Mouse (Mus musculus): Measurements from ENCODE around the gene Kcnj1.

Gene Kcnj1

DNA sequence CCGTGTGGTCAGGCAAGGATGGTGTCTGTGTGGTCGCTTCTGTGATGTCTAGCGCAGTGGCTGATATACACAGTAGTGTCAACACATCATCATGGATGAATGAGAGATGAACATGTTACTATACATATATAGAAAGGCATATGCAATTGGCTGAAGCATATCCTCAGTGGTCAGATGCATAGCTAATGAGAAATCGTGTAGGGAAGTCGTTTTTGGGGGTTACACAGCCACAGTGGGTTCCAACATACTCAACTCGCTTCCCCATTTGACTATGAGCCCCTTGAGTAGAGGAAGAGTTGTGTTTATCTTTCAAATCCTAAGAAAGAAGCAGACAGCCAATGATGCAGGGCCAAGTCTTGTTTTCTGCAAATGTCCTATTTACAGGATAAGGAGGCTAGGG lies 20.4 kb downstream of the Kcnj1 start:
- intact Hi-C loops (cut with DNase I): no loop called here

- intact Hi-C loops (cut with DNase I): no loop called here
Observed at GRCm38 (mm10) chr9:32394761-32395161, 22.5 kb downstream of the Kcnj1 start.

DNA sequence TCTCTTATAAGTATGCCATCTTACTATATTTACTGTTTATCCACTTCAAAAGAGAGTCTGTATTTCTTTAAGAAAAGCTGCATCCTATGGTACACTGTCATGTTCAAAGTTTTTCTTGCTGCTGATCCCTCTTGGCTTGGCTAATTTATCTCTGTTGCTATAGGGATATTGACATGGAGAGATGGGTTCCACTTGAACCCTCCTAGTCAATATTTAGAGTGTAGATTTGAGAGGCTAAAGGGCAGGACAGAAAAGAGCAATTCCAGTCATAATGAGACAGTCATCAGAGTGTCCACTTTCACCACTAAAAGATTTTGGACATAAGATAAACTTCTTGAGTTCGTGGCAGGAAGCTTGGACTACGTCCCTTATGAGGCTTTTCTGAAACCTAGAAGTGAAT lies 27.9 kb downstream of the Kcnj1 start:
- intact Hi-C loops (cut with DNase I): no loop called here

DNA sequence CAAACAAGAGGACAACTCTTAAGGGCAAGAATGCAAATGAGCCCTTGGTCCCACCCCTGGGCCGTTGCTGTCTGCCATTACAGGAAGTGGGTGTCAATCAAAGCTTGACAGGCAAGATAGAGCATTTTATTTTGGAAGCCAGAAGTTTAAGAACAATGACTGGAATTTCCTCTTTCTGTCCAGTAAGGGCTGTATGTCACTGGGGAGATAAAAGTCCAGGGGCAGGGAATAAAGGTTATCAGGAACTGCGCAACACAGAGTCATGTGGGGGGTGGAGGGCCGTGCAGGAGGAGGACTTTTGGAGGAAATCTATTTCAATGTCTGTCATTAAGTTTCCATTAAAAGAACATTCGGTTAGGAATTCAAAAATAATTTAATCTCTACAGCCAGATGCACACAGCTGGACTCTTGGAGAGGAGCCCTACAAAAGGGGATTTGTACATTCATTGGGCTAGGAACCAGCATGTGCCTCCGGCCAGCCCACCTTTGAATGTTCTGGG lies 28.4 kb downstream of the Kcnj1 start:
- intact Hi-C loops (cut with DNase I): no loop called here

DNA sequence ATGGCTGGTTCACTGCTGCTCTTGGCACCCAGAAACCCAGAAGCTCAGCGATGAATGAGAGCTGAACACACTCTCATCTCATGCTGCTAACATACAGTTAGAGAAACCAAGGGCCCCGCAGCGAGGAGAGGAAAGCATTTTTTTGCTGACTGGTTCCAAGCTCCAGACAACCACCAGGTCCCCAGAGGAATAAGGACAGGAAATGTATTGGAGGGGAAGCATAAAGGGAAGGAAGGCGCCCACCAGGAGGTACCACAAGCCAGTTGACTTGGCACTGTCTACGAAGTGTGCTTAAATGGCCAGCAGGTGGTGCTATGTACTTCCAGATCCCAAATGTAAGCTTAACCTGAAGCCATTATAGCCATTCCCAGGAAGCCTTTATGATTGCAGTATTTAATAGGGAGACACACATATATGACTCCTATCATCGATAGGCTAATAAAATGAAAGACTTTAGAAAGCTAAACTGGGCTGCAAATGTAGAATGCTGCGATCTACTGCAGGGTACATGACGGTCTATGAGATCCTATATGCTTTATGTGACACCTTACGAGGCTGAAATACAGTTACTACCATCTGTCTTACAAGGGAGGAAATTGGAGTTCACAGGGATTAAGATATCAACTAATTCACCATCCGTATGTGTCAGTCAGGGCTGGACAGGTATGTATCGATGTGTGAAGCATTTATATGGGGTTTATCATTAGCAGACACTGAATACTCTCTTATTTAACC lies 33.1 kb downstream of the Kcnj1 start:
- intact Hi-C loops (cut with DNase I): loop anchor here (2.0 to 5.0 kb wide), 4 partner anchors 181 to 842 kb away; no protein-coding TSS in a partner anchor

DNA sequence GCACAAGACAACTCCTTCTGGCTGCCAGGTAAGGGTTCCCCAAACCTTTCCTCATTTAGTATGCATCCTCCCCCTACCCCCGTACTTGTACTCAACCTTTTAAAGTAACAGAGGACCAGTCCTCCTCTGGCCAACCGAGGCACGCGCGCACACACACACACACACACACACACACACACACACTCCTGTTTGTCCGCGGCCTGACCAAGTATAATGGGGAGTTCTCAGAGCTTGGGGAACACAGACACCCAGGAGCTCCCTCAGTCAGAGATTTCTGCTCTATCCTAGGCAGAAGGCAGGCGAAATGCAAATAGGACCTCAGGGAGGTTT lies 36.4 kb downstream of the Kcnj1 start:
- intact Hi-C loops (cut with DNase I): loop anchor here (5.0 kb wide), 3 partner anchors 529 to 839 kb away; no protein-coding TSS in a partner anchor

DNA sequence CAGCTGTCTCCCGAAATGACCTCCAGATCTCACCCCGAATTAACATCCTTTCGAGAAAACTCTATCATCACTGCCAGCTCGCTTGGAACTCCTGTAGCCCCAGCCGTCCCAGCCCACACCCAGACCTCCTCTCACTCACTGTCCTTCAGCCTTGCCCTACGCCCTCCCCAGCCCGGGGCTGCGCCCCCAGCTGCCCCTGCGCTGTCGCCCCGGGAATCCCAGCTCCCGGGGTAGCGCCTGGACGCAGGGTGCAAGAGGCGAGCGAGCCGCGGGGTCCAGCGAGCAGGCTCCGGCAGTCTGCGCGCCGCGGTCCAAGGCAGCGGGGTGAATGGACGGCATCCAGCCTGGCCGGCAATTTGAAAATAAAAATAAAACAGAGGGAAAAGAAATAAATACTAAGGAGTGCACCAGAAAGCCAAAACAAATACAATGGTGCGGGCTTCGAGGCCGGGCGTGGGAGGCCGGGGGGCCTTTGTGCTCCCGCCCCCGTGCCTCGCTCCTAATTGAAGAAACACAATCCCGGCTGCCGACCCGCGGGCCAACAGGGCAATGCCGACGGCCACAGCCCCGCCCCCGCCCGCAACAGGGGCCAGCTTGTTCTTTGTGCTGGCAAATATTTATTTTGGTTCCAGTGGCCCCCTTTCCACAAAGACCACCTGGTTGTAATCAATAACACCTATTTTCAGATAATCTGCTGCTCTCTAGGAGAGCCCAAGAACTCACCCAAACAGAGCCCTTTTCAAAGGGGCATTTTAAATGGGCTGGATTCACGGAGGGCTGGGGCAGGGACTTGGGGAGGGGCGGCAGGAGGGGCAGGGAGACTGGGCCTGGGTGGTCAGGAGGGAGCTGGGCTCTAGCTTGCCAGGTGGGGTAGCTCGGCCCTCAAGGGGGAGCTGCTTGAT lies 37.0 kb downstream of the Kcnj1 start:
- intact Hi-C loops (cut with DNase I): loop anchor here (5.0 kb wide), 3 partner anchors 528 to 838 kb away; no protein-coding TSS in a partner anchor

- intact Hi-C loops (cut with DNase I): loop anchor here (5.0 kb wide), 1 partner anchor 47 kb away; no protein-coding TSS in a partner anchor
Observed at GRCm38 (mm10) chr9:32410671-32411070, 38.4 kb downstream of the Kcnj1 start.

DNA sequence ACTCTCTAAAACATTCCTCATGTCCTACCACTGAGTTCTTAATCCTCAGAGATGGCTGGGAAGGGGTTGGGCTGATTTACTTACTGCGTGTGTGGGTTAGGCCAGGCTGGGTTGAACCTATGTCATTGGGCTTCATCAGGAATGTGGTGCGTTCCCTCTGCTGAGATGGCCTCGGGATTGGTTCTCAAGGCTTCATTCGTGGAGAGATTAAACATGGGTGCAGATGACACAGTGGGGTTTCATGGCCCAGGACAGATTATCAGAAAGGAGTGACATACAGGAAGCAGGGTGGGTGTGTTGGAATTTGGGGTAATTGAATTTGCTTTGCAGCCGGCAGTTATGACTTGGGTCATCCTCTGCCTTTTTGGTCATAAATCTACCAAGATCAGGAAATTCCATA lies 39.2 kb downstream of the Kcnj1 start:
- intact Hi-C loops (cut with DNase I): loop anchor here (5.0 kb wide), 1 partner anchor 46 kb away; no protein-coding TSS in a partner anchor

- intact Hi-C loops (cut with DNase I): loop anchor here (5.0 kb wide), 1 partner anchor 44 kb away; no protein-coding TSS in a partner anchor
Observed at GRCm38 (mm10) chr9:32412836-32413580, 40.7 kb downstream of the Kcnj1 start.

DNA sequence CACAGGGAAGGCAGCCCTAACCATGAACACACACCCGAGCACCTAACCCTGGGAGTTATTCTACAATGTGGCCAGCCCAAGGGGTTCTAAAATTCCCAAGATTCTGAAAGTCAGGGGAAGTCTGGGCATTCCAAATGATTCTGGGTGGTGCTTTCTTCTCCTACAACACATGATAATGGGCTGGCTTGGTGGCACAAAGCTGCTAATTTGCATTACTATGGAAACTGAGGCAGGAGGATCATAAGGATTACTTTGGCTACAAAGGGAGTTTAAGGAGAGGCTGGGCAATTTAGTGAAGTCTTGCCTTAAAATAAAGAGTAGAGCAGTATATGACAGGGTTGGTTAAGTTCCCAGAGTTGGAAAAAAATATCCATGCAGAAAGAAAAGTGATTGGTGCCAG lies 42.7 kb downstream of the Kcnj1 start:
- intact Hi-C loops (cut with DNase I): loop anchor here (5.0 kb wide), 1 partner anchor 42 kb away; no protein-coding TSS in a partner anchor

DNA sequence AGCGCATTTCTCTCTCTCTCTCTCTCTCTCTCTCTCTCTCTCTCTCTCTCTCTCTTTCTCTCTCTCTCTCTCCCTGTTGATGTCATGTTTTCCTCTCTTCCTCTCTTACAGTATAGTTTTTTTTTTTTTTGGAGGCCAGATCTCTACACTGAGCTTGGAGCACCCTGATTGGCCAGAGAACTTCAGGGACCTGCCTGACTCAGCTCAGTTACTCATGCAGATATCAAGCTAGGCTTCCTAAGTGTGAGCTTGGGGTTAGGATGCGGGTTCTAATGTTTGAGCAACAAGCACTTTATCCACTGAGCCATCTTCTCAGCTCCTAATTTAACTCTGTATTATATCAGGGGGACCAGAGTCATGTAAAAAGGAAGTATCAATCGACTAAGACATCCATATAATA lies 43.7 kb downstream of the Kcnj1 start:
- intact Hi-C loops (cut with DNase I): no loop called here

DNA sequence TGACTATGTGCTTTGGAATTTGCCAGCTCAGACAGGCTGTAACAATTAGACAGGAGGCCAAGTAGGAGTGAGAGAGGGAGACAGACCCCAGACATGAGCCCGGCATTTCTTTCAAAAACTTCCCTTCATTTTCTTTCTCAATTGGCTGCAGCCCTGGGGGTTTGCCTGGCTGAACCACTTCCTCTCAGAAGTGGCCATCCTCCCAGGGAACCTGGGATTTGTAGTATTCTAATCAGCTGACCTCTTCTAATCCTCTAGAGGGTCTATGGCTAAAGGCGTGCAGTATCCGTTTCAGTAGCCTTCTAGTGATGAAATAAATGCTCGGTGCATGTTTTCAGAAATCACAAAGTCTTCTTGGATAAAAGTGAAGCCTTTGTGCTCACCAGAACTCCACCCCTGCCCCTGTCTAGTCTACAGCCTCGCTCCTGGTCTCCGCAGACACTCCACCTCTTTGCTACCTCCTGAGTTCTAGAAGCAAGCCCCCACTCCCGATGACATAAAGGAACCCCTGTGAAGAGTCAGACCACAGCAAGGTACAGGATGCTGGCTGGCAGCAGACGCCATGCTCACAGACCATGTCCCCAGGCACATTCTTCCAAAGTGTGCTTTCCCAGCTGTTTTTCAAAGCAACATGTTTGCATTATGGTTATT lies 45.3 kb downstream of the Kcnj1 start:
- intact Hi-C loops (cut with DNase I): no loop called here

GRCm38 (mm10) chr9:32420711-32421110 lies 48.4 kb downstream of the Kcnj1 start:
- intact Hi-C loops (cut with DNase I): no loop called here

GRCm38 (mm10) chr9:32425321-32425720 lies 53.0 kb downstream of the Kcnj1 start:
- intact Hi-C loops (cut with DNase I): no loop called here

- intact Hi-C loops (cut with DNase I): no loop called here
Observed at GRCm38 (mm10) chr9:32431061-32431460, 58.8 kb downstream of the Kcnj1 start.

GRCm38 (mm10) chr9:32434241-32435213 lies 62.2 kb downstream of the Kcnj1 start:
- intact Hi-C loops (cut with DNase I): no loop called here

GRCm38 (mm10) chr9:32443115-32443514 lies 70.8 kb downstream of the Kcnj1 start:
- intact Hi-C loops (cut with DNase I): loop anchor here (10.0 kb wide), 1 partner anchor 112 kb away; no protein-coding TSS in a partner anchor

DNA sequence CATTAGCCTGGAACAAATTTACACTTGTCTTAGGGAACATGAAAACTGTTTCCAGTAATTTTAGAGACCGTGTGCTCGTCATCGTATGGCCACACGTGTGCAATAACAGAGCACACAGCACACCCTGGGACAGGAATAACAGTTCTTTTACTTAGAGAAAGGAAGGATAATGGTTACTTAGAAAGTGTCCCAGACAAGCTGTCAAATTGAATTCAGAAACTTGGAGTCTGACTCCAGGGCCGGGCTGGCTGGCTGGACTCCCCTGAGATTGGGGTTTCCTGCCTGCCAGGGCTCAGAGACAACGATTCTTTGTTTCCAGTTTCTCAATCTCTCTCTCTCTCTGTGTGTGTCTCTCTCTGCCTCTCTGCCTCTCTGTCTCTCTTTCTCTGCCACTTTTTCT lies 71.5 kb downstream of the Kcnj1 start:
- intact Hi-C loops (cut with DNase I): loop anchor here (10.0 kb wide), 1 partner anchor 111 kb away; no protein-coding TSS in a partner anchor

Measured in adrenal gland (tissue).